Mouse (Mus musculus) limb, embryonic 13.5 days (tissue): Measurements from ENCODE around the gene Hspg2. TPM values are rescaled to one million over a fixed set of nuclear protein-coding genes. Genes with fewer than 3 reads are reported as not detected.
A peak's percentile ranks its signal among the peaks of the same experiment; 100 is the strongest.

Experiments
- ATAC-seq: fragments of 200-750 bp; cut with Nextera tagmentation; 2 replicates; pipeline ENCODE4 v1.8.0; 2017; ENCODE audit warnings: low read depth, moderate number of reproducible peaks, moderate TSS enrichment; ENCODE audit not compliant: low FRiP score
- H3K27ac ChIP-seq: fragments of 300-500 bp; sonication (generic); 2 replicates; pipeline ENCODE4 v1.5.1; 2015; ENCODE audit warnings: inconsistent platforms, mild to moderate bottlenecking, moderate library complexity
- H3K27me3 ChIP-seq: fragments of 300-500 bp; sonication (generic); 2 replicates; pipeline ENCODE4 v1.6.1; 2015; ENCODE audit warnings: mild to moderate bottlenecking, inconsistent platforms
- H3K36me3 ChIP-seq: fragments of 300-500 bp; sonication (generic); 2 replicates; pipeline ENCODE4 v1.6.1; 2015; ENCODE audit warnings: inconsistent platforms, mild to moderate bottlenecking, moderate library complexity
- H3K4me1 ChIP-seq: fragments of 300-500 bp; sonication (generic); 2 replicates; pipeline ENCODE4 v1.6.1; 2015; ENCODE audit warnings: inconsistent platforms
- H3K4me2 ChIP-seq: fragments of 300-500 bp; sonication (generic); replicated peaks from 2 replicates; pipeline ENCODE4 v1.6.1; 2015; ENCODE audit warnings: inconsistent platforms, mild to moderate bottlenecking, moderate library complexity
- H3K4me3 ChIP-seq: fragments of 300-500 bp; sonication (generic); 2 replicates; pipeline ENCODE4 v1.5.1; 2015; ENCODE audit warnings: moderate library complexity, mild to moderate bottlenecking, inconsistent platforms
- H3K9ac ChIP-seq: fragments of 300-500 bp; sonication (generic); 2 replicates; pipeline ENCODE4 v1.6.1; 2015; ENCODE audit warnings: mild to moderate bottlenecking, inconsistent platforms
- H3K9me3 ChIP-seq: fragments of 300-500 bp; sonication (generic); 2 replicates; pipeline ENCODE4 v1.6.1; 2016; ENCODE audit warnings: inconsistent platforms
- WGBS: fragments of 180-500 bp; shearing (Covaris S2); methylation state at CpG from one replicate; pipeline ENCODE4 v1.1.7; 2015; 5-methylcytosine and 5-hydroxymethylcytosine counted together
- polyA plus RNA-seq: library from polyadenylated mRNA; unstranded; fragments of >200 nt; fragmentation: Nextera tagmentation; extraction: Ambion mirVana; gene quantifications from 2 replicates; pipeline ENCODE4 v1.2.1, GENCODE M21; 2015

Hspg2 gene
- polyA plus RNA-seq, 1 experiment from 2014 or later, result 29.6 TPM

GRCm38 (mm10) chr4:137485258-137485960 is 16.8 kb downstream of the Hspg2 start:
- H3K4me2 ChIP-seq, result no peak overlapping the region
- H3K4me3 ChIP-seq, result no peak overlapping the region
- H3K27ac ChIP-seq, result peak overlapping the region; percentile 63; the same call in 1 of the 2 replicates
- H3K9ac ChIP-seq, result 0 out of 2 replicates have a peak overlapping the region, but pooled peaks have one; percentile 50
- no peaks in the 10 kb centered on the region for H3K9me3 ChIP-seq
- no peaks in the 10 kb centered on the region for H3K27me3 ChIP-seq
- H3K4me1 ChIP-seq, result peaks cover 89% of the 10 kb centered on the region
- H3K36me3 ChIP-seq, result no peaks in the 10 kb centered on the region
- 27% methylated on average over 14 of the region's 14 CpGs for WGBS
- ATAC-seq, result no peak

GRCm38 (mm10) chr4:137486081-137487014 is 17.8 kb downstream of the Hspg2 start:
- 29% methylated on average over 20 of the region's 20 CpGs for WGBS
- H3K4me3 ChIP-seq, result no peak overlapping the region
- H3K9ac ChIP-seq, result peak overlapping the region; percentile 50
- peaks cover 80% of the 10 kb centered on the region for H3K4me1 ChIP-seq
- H3K27ac ChIP-seq, result peak overlapping the region; percentile 63; the same call in 1 of the 2 replicates
- peak overlapping the region; percentile 31; the same call in 1 of the 2 replicates for H3K4me2 ChIP-seq
- no peaks in the 10 kb centered on the region for H3K27me3 ChIP-seq
- ATAC-seq, result no peak
- H3K9me3 ChIP-seq, result no peaks in the 10 kb centered on the region
- no peaks in the 10 kb centered on the region for H3K36me3 ChIP-seq

- Histone ChIP-seq H3K9ac (peak overlapping the region; percentile 50), H3K27ac (peak overlapping the region; percentile 90), H3K9me3 (no peaks in the 10 kb centered on the region), H3K36me3 (no peaks in the 10 kb centered on the region), H3K4me1 (peaks cover 71% of the 10 kb centered on the region), H3K4me2 (peak overlapping the region; percentile 0; the same call in 1 of the 2 replicates), H3K27me3 (no peaks in the 10 kb centered on the region), H3K4me3 (no peak overlapping the region)
- WGBS, result 42% methylated on average over 10 of the region's 10 CpGs
- ATAC-seq, result peak; percentile 22; the same call in 1 of the 2 replicates
These were observed 18.9 kb downstream of the Hspg2 start for GRCm38 (mm10) chr4:137487286-137488000.

DNA sequence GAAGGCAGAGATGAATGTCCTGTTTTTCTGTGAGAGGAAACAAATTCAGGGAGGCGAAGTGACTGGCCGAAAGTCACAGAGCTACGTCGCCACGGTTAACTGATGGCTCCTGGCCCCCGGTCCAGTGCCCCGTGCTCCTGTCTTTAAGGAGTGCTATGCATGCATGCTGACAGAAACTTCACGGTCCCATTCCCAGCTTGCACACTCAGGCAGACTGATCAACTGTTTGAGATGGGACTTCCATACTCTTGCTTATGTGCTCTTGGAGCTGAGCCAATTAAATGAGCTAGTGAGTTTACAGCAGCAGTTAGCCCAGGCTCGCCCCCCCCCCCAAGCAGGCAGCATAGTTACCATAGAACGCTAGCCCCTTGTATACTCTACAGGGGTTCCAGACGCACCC is 19.5 kb downstream of the Hspg2 start:
- ATAC-seq, result no peak
- peak overlapping the region; percentile 90 for H3K27ac ChIP-seq

DNA sequence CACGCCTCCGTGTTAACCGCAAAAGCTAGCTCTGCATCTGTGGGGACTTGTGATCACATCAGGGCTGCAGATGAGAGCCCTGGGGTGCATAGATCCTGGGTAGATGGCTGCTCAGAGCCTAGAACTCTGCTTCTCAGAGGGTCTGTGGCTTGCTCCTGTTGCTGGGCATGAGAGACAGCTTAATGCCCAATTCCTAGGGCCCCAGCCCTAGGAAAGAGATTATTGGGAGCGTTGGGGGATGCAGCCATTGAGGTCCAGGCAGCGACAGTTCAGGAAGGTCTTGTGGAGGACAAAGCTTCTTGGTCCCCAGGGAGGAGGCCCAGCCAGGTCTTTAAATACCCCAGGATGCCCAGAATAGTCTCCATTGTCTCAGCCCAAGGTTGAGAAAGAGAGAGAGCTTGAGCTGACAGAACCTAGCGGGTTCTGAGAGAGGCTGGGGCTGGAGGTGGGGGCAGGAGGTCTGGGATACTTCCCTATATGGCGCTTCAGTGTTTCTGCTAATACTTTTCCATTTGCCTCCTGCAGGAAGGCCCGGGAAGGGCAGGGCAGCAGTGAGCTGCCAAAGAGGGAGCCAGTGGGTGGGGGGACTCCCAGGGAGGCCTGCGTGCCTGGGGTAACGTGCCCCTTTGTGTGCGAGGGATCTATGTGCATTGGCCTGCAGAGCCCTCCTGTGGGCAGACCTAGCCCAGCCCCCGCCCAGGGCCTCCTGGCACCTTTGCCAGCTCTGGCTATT is 20.2 kb downstream of the Hspg2 start:
- peak overlapping the region; percentile 90 for H3K27ac ChIP-seq
- H3K4me2 ChIP-seq, result peak overlapping the region; percentile 44
- no peaks in the 10 kb centered on the region for H3K27me3 ChIP-seq
- ATAC-seq, result peak; percentile 60
- no peaks in the 10 kb centered on the region for H3K9me3 ChIP-seq
- peaks cover 80% of the 10 kb centered on the region for H3K4me1 ChIP-seq
- no peak overlapping the region for H3K4me3 ChIP-seq
- WGBS, result 19% methylated on average over 12 of the region's 12 CpGs
- peak overlapping the region; percentile 53 for H3K9ac ChIP-seq
- 0 out of 2 replicates have a peak, but pooled peaks cover 5% of the 10 kb centered on the region for H3K36me3 ChIP-seq

More for the DNA sequence above, 19.5 kb downstream of the Hspg2 start:
- Histone ChIP-seq H3K27me3 (no peaks in the 10 kb centered on the region), H3K4me2 (no peak overlapping the region), H3K36me3 (0 out of 2 replicates have a peak, but pooled peaks cover 5% of the 10 kb centered on the region), H3K9me3 (no peaks in the 10 kb centered on the region), H3K4me1 (peaks cover 74% of the 10 kb centered on the region), H3K4me3 (no peak overlapping the region), H3K9ac (peak overlapping the region; percentile 50)
- 45% methylated on average over 11 of the region's 11 CpGs for WGBS

GRCm38 (mm10) chr4:137489996-137490395 is 21.4 kb downstream of the Hspg2 start:
- Histone ChIP-seq H3K27ac (peak overlapping the region; percentile 90), H3K4me3 (no peak overlapping the region), H3K27me3 (no peaks in the 10 kb centered on the region), H3K9ac (no peak overlapping the region; the same call in 1 of the 2 replicates), H3K9me3 (no peaks in the 10 kb centered on the region), H3K4me2 (0 out of 2 replicates have a peak overlapping the region, but pooled peaks have one; percentile 44), H3K4me1 (peaks cover 79% of the 10 kb centered on the region), H3K36me3 (0 out of 2 replicates have a peak, but pooled peaks cover 5% of the 10 kb centered on the region)
- no peak for ATAC-seq
- WGBS, result 62% methylated on average over 8 of the region's 8 CpGs

GRCm38 (mm10) chr4:137492563-137492962 is 24.0 kb downstream of the Hspg2 start:
- no peaks in the 10 kb centered on the region for H3K27me3 ChIP-seq
- H3K9ac ChIP-seq, result no peak overlapping the region
- no peak for ATAC-seq
- H3K36me3 ChIP-seq, result 0 out of 2 replicates have a peak, but pooled peaks cover 5% of the 10 kb centered on the region
- H3K4me2 ChIP-seq, result no peak overlapping the region
- WGBS, result 67% methylated on average over 11 of the region's 11 CpGs
- H3K27ac ChIP-seq, result peak overlapping the region; percentile 28; the same call in 1 of the 2 replicates
- H3K4me3 ChIP-seq, result no peak overlapping the region
- H3K4me1 ChIP-seq, result peaks cover 71% of the 10 kb centered on the region
- H3K9me3 ChIP-seq, result no peaks in the 10 kb centered on the region

- peak overlapping the region; percentile 28; the same call in 1 of the 2 replicates for H3K27ac ChIP-seq
- WGBS, result 85% methylated on average over 4 of the region's 4 CpGs
- no peak overlapping the region for H3K9ac ChIP-seq
- peaks cover 71% of the 10 kb centered on the region for H3K4me1 ChIP-seq
- H3K9me3 ChIP-seq, result no peaks in the 10 kb centered on the region
- ATAC-seq, result no peak
- no peak overlapping the region for H3K4me3 ChIP-seq
- no peaks in the 10 kb centered on the region for H3K27me3 ChIP-seq
- H3K36me3 ChIP-seq, result 0 out of 2 replicates have a peak, but pooled peaks cover 5% of the 10 kb centered on the region
- H3K4me2 ChIP-seq, result no peak overlapping the region
These were observed 24.6 kb downstream of the Hspg2 start for GRCm38 (mm10) chr4:137493187-137493586.

DNA sequence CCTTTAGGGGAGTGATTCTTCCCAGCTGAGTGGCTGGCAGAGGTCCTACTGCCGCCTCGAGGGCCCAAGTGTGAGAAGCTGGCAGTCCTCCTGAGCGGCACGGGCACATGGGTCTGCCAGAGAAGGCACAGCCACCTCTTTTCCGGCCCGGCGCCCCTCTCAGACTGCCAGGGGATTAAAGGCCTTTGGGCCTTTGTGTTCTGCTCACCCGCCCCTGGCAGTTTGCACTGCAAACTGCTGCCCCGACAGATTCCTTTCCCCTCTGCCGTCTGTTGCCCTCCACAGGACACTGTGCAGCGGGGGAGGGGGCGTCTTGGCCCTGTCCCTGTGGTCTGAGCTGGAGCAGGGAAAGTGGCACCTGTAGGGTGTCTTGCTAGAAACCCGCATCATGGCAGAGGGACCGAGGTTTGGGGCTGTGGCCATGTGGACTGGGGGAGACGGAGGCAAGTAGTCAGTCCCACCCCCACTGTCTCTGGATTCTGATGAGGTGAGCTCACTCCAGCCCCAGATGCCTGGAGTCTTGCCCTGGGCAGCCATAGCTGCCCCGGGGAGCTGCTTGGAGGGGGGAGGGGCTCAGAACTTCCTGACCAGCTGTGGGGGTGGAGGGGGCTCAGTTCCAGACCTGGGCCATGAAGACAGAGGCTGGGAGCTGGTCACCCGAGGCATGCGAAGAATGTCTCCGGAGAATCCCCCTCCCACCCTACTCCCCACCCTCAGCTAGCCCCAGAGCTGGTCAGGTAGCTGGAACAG is 26.4 kb downstream of the Hspg2 start:
- no peak overlapping the region for H3K4me3 ChIP-seq
- peak overlapping the region; percentile 9 for H3K9ac ChIP-seq
- H3K4me2 ChIP-seq, result peak overlapping the region; percentile 23
- peak; percentile 70 for ATAC-seq
- H3K9me3 ChIP-seq, result no peaks in the 10 kb centered on the region
- H3K27me3 ChIP-seq, result no peaks in the 10 kb centered on the region
- WGBS, result 8% methylated on average over 19 of the region's 19 CpGs
- peaks cover 71% of the 10 kb centered on the region for H3K4me1 ChIP-seq
- peak overlapping the region; percentile 84 for H3K27ac ChIP-seq
- H3K36me3 ChIP-seq, result 0 out of 2 replicates have a peak, but pooled peaks cover 5% of the 10 kb centered on the region

DNA sequence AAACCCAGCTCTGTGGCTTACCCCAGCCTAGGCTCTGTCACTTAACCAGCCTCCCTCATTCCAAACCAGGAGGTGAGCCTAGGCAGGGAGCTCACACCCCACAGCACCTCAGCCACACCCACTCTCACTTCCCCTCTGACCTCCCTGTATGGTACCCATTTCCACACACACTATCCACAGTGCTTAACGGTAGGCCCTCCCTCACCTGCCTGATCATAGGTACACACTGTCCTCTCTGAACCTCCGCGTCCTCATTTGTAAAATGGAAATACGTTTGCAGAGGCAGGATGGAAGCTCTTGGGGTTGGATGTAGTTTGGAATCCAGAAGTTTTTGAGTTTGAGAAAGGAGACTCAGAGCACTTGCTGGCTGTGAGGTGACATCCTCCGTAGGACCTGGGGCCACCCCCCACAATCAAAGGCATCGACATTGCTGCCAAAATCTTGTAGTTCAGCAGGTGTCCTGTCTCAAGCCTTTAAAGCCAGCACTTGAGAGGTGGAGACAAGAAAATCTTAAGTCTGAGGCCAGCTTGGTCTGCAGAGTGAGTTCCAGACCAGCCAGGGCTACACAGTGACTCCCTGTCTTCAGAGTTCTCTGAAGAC is 27.0 kb downstream of the Hspg2 start:
- Histone ChIP-seq H3K4me1 (peaks cover 71% of the 10 kb centered on the region), H3K4me3 (no peak overlapping the region), H3K27me3 (no peaks in the 10 kb centered on the region), H3K9me3 (no peaks in the 10 kb centered on the region), H3K27ac (peak overlapping the region; percentile 84), H3K36me3 (0 out of 2 replicates have a peak, but pooled peaks cover 5% of the 10 kb centered on the region), H3K9ac (no peak overlapping the region), H3K4me2 (no peak overlapping the region)
- no peak for ATAC-seq
- WGBS, result 49% methylated on average over 6 of the region's 6 CpGs
